Mouse (Mus musculus) embryo, embryonic 11 days (tissue): ENCODE measurements around the gene Myo3b.
A peak's percentile ranks its signal among the peaks of the same experiment; 100 is the strongest.

ENCODE experiments used
- DNase-seq: peaks from one replicate; pipeline ENCODE4 v3.0.0-alpha.2; 2015

The Myo3b gene

GRCm38 (mm10) chr2:70389162-70389561, 350.2 kb downstream of the Myo3b start:
- DNase-seq: no peak

- no peak for DNase-seq
These were observed 358.9 kb downstream of the Myo3b start for GRCm38 (mm10) chr2:70397734-70398276.

GRCm38 (mm10) chr2:70399441-70400115, 360.7 kb downstream of the Myo3b start:
- peak; percentile 37 for DNase-seq

- no peak for DNase-seq
These were observed 361.4 kb downstream of the Myo3b start for GRCm38 (mm10) chr2:70400321-70400720.

- DNase-seq: no peak
These were observed 365.4 kb downstream of the Myo3b start for GRCm38 (mm10) chr2:70404301-70404700.

- no peak for DNase-seq
These were observed 367.9 kb downstream of the Myo3b start for GRCm38 (mm10) chr2:70406846-70407245.

- no peak for DNase-seq
These were observed 368.8 kb downstream of the Myo3b start for GRCm38 (mm10) chr2:70407729-70408128.

GRCm38 (mm10) chr2:70410298-70410885, 371.5 kb downstream of the Myo3b start:
- no peak for DNase-seq

GRCm38 (mm10) chr2:70412315-70412714, 373.4 kb downstream of the Myo3b start:
- DNase-seq: no peak

GRCm38 (mm10) chr2:70414386-70414785, 375.5 kb downstream of the Myo3b start:
- DNase-seq: no peak

GRCm38 (mm10) chr2:70415521-70415920, 376.6 kb downstream of the Myo3b start:
- no peak for DNase-seq

GRCm38 (mm10) chr2:70419336-70419735, 380.4 kb downstream of the Myo3b start:
- DNase-seq: no peak

- no peak for DNase-seq
These were observed 382.4 kb downstream of the Myo3b start for GRCm38 (mm10) chr2:70421144-70421874.

- no peak for DNase-seq
These were observed 386.7 kb downstream of the Myo3b start for GRCm38 (mm10) chr2:70425611-70426010.

- peak; percentile 72 for DNase-seq
These were observed 404.1 kb downstream of the Myo3b start for GRCm38 (mm10) chr2:70443035-70443434.

GRCm38 (mm10) chr2:70444141-70444540, 405.2 kb downstream of the Myo3b start:
- peak; percentile 49 for DNase-seq

- DNase-seq: peak; percentile 47
These were observed 417.3 kb downstream of the Myo3b start for GRCm38 (mm10) chr2:70456205-70456604.

- no peak for DNase-seq
These were observed 424.7 kb downstream of the Myo3b start for GRCm38 (mm10) chr2:70463606-70464005.

- peak; percentile 37 for DNase-seq
These were observed 432.2 kb downstream of the Myo3b start for GRCm38 (mm10) chr2:70471136-70471535.

- DNase-seq: peak; percentile 70
These were observed 433.1 kb downstream of the Myo3b start for GRCm38 (mm10) chr2:70471861-70472620.
